Mouse (Mus musculus): ENCODE results near the gene Rad9b.
A peak's percentile ranks its signal among the peaks of the same experiment; 100 is the strongest.

Gene Rad9b

GRCm38 (mm10) chr5:122312942-122313684 is 40.9 kb downstream of the Rad9b start:
- no peak for DNase-seq (ENCODE audit: low spot score)

GRCm38 (mm10) chr5:122312346-122312745 is 41.7 kb downstream of the Rad9b start:
- no peak for DNase-seq (ENCODE audit: low spot score)

DNA sequence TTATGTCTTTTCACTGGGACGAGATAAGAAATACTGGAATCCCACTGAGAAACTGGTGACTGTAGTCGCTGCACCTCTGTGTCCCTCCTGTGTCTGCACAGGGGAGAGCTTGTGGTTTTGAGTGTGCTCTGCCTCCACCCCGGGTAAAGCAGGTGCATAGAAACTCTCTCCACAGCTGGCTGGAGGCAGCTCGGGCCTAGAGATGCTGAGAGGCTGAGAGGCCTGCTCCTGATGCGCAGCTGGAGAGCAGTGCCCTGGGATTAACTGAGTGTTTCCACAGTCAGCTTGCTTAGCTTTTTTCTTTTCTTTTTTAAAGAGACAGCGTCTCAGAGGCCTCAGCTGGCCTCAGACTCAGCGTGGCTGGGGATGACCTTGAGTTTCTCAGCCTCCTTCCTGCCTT is 42.3 kb downstream of the Rad9b start:
- no peak for DNase-seq (ENCODE audit: low spot score)

- no peak for DNase-seq (ENCODE audit: low spot score)
Measured at GRCm38 (mm10) chr5:122310699-122311098, 43.3 kb downstream of the Rad9b start.

DNA sequence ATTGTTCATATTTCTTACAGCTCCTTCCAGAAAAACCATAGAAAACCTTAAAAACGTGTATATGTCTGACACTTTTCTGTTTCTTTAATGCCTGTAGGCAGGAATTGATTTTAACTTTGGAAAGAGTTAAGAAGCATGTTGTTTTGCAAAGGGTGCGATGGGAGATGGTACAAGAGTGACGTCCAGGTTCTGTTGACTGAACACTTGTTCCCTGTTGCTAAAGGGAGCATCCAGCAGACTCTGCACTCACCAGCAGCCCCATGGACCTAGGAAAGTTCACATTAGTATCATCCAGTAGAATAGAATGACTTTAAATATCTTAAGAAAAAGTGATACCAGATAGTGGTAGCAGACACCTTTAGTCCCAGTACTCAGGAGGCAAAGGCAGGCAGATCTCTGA is 47.5 kb downstream of the Rad9b start:
- DNase-seq (ENCODE audit: low spot score) = no peak

- DNase-seq (ENCODE audit: low spot score) = no peak
Measured at GRCm38 (mm10) chr5:122305472-122305871, 48.6 kb downstream of the Rad9b start.

DNA sequence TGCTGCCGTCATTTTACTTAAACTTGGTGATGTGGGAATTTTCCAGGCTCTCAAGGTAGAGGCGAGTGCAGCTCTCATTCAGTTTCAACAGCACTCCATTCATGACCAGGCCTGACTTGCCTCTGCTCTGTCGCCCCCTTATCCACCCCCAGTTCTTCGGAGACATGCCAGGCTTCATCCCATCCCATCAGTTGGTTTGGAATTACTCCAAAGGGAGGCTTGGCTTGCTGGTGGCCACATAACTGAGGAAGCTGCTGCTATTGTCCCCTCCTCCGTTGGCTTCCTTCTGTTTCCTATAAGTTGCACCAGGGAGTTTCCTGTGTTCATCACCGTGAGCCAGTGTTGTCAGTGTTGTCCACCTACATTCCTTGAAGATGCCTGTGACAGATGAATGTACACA is 49.5 kb downstream of the Rad9b start:
- DNase-seq (ENCODE audit: low spot score) = no peak

DNA sequence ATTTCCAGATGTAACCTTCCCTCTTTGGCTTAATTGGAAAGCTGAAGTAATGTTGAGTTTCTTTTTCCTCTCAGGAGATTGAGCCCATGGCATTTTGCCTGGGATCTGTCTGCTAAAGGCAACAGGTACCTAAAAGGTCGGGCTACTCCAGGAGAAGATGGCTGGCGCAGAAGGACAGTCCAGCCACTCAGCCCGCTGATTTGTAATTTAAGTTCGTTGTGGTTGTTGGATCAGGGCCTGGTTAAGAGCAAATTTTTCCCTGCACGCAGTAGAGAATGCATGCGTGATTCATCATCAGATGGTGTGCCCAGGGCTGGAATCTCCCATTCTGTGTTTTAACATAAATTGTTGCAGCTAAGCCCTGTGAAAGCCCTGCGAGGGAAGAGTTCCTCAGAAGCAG is 50.1 kb downstream of the Rad9b start:
- DNase-seq (ENCODE audit: low spot score) = no peak

DNA sequence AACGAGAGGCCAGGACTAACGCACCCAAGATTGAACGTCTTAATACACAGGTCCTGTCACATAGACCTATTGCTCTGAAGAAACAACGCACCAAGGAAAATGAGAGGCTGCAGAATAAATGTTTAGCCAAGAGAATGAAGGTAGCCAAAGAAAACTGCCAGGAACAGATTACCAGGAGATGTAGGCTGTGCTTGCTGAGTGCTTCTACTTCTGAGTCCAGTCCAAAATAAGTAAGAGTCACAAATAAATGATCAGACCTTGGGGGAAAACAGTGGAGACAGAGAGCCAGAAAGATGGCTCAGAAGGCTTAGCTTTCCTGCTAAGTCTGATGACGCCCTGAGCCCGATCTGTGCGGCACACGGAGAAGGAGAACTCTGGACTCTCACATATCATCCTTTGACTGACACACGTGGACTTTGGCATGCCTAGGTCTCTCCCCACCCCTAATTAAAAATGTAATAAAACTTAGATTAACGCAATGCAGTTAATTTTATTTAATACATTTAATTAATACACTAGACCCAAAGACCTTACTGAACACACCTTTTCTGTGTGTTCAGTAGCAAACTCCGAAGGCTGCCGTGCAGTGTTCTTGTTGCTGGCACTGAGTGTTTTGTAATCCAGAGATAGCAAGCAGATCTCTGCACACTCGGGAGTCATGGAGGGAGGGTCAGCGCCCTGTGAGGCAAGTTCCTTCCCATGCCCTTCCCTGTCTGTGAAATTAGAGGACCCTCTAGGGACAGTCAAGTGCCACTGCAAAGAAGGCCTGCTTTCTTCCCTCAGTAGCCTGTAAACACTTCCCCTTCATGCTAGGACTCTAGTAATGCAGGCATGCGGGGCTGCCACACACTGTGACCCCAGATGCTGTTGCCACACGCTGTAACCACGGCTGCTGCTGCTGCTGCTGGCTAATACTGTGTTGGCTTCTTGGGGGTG is 51.0 kb downstream of the Rad9b start:
- no peak for DNase-seq (ENCODE audit: low spot score)

DNA sequence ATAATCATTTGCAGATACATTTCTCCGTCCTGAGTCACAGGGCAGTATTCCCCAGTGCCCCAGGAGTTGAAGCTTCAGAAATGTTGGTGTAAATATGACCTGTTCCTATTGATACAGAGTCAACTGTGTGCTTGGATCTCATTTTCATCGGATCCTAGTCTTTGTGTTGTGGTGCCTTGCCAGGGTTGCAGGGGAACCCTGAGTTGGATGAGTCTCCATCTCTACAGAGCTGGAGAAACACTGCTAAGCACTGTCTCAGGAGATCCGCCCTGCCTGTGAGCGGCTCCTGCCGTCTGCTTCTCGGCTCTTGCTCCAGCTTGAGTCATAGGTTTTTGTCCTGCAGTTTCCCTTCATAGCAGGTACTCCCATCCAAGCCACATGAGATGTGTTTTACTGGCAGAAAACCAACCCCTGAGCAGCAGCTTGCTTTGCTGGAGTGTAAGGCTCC is 53.9 kb downstream of the Rad9b start:
- DNase-seq (ENCODE audit: low spot score) = no peak

GRCm38 (mm10) chr5:122295113-122295935 is 58.7 kb downstream of the Rad9b start:
- no peak for DNase-seq (ENCODE audit: low spot score)

DNA sequence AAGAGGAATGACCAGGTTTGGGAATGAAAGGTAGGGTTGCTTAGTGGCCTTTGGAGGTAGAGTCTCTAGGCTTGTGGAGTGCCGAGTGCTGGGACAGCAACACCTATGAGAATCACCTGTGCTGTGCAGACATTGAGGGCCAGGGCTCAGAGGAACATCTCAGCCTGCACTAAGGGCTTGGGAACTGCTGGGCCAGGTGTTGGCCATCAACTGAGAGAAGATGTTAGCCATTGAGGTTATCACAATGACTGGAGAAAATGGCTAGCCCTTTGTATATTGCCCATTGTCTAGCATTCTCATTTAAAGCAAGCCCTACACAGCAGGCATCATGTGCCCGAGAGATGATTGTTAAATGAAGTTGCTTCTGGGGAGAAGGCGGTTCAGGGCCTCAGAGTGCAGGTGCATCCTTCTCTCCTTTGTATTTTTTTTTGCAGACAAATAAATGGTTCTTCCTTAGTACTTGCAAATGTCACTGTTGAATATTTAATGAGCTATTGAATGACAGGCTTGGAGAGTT is 59.8 kb downstream of the Rad9b start:
- DNase-seq (ENCODE audit: low spot score) = no peak

DNA sequence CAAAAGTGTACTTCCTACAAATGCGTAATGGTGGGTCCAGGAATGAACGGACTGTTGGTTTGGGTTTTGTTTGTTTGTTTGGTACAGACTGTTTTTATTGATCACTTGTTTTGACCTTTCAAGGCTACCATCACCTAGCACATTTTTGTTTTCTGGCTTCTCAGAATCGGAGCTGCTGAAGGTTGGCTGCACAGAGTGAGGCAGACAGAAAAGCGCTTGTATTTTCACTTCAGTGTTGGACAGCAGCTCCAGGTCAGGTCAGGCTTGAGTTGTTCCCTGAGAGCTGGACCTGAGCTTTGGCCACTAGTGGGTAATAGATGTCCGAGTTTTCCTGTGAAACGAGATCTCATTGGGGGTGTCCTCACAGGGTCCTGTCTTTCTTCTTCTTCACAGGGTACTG is 60.9 kb downstream of the Rad9b start:
- DNase-seq (ENCODE audit: low spot score) = no peak

DNA sequence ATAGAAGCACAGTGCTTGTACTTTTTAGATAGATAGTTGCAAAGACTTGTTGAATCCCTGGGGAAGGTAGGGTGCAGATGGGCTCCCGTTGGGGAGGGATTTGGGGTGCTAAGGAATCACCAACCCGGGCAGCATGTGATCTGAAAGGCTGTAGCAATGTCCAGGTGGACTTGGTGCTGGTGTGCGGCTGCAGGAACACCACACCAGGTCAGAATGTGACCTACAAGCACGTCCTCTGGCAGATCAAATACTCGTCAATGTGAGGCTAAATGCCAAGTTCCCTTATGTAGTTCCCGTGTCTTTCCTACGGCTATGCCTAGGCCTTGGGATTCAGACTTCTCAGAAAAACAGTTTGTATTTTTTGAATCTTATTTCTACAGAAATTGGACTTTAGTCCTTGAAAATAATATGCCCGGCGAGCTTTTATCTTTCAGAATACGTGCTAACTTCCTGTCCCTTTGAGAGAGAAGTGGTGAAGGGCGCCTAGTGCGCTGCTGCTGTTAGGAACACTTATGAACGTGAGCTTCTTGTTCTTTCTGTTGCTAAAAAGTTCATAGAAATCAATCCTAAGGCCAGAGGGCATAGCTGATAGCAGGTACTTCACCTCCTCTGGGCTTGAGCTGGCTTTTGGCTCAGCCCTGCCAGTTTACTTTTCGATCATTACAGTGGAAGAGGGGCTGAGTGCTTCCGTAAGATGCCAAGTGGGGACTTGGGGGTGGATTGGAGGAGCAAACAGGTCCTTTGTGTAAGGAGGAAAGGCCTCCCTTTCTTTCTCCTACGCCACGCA is 62.3 kb downstream of the Rad9b start:
- no peak for DNase-seq (ENCODE audit: low spot score)

GRCm38 (mm10) chr5:122291149-122291548 is 62.9 kb downstream of the Rad9b start:
- no peak for DNase-seq (ENCODE audit: low spot score)

- no peak for DNase-seq (ENCODE audit: low spot score)
Measured at GRCm38 (mm10) chr5:122288147-122288811, 65.8 kb downstream of the Rad9b start.

GRCm38 (mm10) chr5:122287026-122287425 is 67.0 kb downstream of the Rad9b start:
- DNase-seq (ENCODE audit: low spot score) = no peak

- DNase-seq (ENCODE audit: low spot score) = no peak
Measured at GRCm38 (mm10) chr5:122286191-122286590, 67.8 kb downstream of the Rad9b start.

- DNase-seq (ENCODE audit: low spot score) = no peak
Measured at GRCm38 (mm10) chr5:122285767-122286150, 68.3 kb downstream of the Rad9b start.

- DNase-seq (ENCODE audit: low spot score) = peak; percentile 36
Measured at GRCm38 (mm10) chr5:122285029-122285766, 68.8 kb downstream of the Rad9b start.
